Mouse (Mus musculus): ENCODE measurements around the gene Rem2. TPM values are rescaled to one million over a fixed set of nuclear protein-coding genes. Genes with fewer than 3 reads are reported as not detected.

Rem2 gene
- total RNA-seq (2021): 1 to 10 TPM; 7.0 to 7.7 TPM

GRCm38 (mm10) chr14:54475941-54476844 lies at the start of gene Rem2:
TSS of gene Rem2 (plus strand) at chr14:54476100.
- DNase-seq (ENCODE audit: low spot score in 2 of 2): peak; percentile 54 to 57

DNA sequence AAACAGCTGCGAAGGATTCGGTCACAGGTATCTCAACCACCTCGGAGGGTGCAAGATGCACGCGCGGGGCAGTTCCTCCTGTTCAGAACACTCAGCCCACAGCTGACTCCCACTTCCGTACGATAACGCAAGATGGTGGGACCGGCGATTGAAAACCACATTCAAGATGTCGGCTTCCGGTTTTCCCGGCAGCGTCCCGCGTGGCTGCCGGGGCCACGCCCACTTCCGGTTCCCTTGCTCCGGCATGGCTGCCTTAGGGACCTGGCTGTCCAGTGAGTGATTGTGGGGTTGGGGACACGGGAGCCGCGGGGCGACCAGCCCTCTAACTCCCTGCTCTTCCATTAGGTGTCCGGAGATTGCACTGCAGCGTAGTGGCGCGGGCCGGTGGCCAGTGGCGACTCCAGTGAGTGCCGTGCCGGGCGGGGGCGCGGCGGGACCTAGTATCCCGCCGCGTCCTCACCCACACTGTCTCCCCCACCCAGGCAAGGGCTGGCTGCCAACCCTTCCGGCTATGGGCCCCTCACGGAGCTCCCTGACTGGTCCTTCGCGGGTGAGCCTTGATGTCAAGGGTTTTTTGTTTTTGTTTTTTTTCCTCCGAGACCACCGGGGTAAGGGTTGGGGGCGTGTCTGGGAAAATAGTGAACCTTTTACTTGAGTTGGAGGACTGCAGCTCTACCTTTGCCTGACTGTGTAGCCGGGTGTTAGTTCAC lies 49.1 kb upstream of the Rem2 start, which contains the start of gene Mrpl52:
Gene Mrpl52, plus strand, starts transcription at position 221 of the 710 bp plus-strand sequence.
- intact Hi-C loops (cut with DNase I): loop anchor here (5.0 kb wide), 2 partner anchors 65 to 175 kb away; partner anchors contain the start of genes Abhd4 and Dad1
- peak; percentile 92 to 93 for DNase-seq (ENCODE audit: low spot score in 2 of 2)

More at GRCm38 (mm10) chr14:54475941-54476844, at the start of gene Rem2:
- intact Hi-C loops (cut with DNase I): no loop called here

GRCm38 (mm10) chr14:54427696-54428095 lies 48.2 kb upstream of the Rem2 start:
- DNase-seq (ENCODE audit: low spot score in 2 of 2): no peak
- intact Hi-C loops (cut with DNase I): loop anchor here (5.0 kb wide), 2 partner anchors 65 to 175 kb away; partner anchors contain the start of genes Abhd4 and Dad1

DNA sequence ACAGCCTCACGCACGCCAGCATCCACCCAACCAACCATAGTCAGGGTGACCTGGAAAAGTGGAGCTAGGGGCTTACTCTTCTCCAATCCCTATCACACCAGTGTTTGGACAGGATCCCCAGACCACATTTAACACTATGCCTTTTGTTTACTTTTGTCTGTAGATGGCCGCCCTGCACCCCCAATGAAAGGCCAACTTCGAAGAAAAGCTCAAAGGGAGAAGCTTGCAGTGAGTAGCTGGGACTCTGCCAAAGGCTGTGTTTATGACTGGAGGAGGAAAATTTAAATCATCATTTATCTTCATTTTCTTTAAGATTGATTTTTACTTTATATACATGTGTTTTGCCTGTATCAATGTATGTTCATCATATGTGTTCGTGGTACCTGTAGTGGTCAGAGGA lies 47.5 kb upstream of the Rem2 start:
- no peak for DNase-seq (ENCODE audit: low spot score in 2 of 2)
- intact Hi-C loops (cut with DNase I): loop anchor here (5.0 kb wide), 2 partner anchors 64 to 176 kb away; partner anchors contain the start of genes Abhd4 and Dad1

GRCm38 (mm10) chr14:54429332-54430093 lies 46.4 kb upstream of the Rem2 start:
- intact Hi-C loops (cut with DNase I): loop anchor here (5.0 kb wide), 2 partner anchors 63 to 177 kb away; partner anchors contain the start of genes Abhd4 and Dad1
- no peak for DNase-seq (ENCODE audit: low spot score in 2 of 2)

DNA sequence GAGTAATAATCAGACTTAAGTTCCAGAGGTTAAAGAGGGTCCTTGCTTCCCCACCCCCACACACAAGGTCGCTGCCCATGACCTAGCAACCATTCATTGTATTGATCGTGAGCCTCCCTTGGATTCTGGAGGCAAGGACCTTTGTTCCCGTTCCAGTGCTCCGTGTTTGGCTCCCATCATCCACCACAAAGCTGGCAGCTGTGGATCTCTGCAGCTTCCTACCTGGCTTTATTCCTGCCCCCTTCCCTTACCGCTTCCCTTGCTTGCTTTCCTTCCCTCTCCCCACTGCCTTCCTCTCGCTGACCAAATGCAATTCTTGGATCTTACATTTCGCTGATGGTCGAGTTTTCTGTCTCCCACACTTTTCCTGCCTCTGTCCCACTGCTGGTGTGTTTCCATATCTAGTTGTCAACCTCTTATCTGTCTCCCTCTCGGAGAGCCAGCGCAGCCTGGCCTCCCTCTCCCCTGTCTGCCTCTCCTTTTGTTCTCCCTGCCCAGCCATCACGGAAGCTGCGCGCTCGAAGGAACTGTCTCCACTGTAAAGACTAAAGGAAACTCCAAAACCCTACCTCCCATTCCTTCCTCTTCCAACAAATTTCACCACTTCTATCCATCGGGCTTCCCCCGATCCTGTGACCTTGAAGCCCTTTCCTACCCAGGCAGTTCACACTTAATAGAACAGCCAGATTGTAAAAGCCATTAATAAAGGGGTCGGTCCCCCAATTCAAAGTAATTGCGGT lies 45.3 kb upstream of the Rem2 start:
- intact Hi-C loops (cut with DNase I): no loop called here
- no peak for DNase-seq (ENCODE audit: low spot score in 2 of 2)

- peak; percentile 32 to 43 for DNase-seq (ENCODE audit: low spot score in 2 of 2)
- intact Hi-C loops (cut with DNase I): loop anchor here (2.0 kb wide), 1 partner anchor 17 kb away; no protein-coding TSS in a partner anchor
Observed at GRCm38 (mm10) chr14:54431334-54432077, 44.4 kb upstream of the Rem2 start, which contains the start of gene Mmp14. TSS of gene Mmp14 (plus strand) at chr14:54431612.

GRCm38 (mm10) chr14:54432078-54432836 lies 43.6 kb upstream of the Rem2 start:
- intact Hi-C loops (cut with DNase I): loop anchor here (2.0 kb wide), 1 partner anchor 17 kb away; no protein-coding TSS in a partner anchor
- DNase-seq (ENCODE audit: low spot score in 2 of 2): no peak

DNA sequence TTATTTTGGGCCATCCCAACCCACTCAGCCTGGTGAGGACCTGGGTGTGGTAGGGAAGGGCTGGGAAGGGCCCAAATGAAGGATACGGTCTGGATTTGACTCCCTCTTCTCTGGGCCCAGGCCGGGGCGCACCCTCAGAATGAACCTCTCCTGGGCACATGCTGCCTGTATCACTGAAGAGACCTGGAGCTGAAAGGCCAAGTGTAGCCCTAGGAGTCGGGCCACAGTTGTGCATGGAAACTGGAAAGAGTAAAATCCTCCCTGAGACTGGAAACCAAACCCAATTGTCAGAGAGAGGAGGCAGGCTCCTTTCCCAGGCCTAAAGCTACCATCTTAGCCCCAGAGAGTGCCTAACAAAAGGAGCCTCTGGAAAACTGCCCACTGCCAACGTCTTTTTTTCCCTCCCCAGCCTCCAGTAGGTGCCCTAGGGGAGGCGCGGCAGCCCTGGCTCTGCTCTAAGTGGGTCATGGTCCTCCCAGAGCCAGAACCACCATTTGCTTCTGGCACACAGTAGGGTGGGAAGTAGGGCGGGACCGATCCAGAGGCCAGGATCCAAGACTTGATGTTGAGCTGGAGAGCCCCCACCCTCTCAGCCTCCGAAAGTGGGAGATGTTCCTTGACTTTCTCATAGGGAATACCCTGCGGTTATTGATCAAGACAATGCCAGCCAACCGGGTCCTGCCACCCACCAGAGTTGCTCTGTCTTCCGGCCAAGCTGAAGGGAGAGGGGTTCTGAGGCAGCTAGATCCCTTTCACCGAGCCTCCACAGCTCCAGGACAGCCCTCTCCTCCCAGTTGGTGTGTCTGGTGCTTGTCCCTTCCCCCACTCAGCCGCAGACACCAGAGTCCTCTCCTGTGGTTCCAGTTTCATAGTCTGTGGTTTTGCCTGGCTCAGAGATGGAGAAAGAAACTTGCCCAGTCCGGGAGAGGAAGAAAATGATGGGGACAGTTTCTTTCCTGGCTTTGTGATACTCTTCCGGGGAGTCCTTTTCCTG lies 42.8 kb upstream of the Rem2 start:
- intact Hi-C loops (cut with DNase I): loop anchor here (2.0 kb wide), 1 partner anchor 16 kb away; no protein-coding TSS in a partner anchor
- DNase-seq (ENCODE audit: low spot score in 2 of 2): no peak

- DNase-seq (ENCODE audit: low spot score in 2 of 2): no peak
- intact Hi-C loops (cut with DNase I): loop anchor here (2.0 kb wide), 1 partner anchor 15 kb away; no protein-coding TSS in a partner anchor
Observed at GRCm38 (mm10) chr14:54433941-54434531, 41.9 kb upstream of the Rem2 start.

GRCm38 (mm10) chr14:54435194-54435918 lies 40.5 kb upstream of the Rem2 start:
- intact Hi-C loops (cut with DNase I): no loop called here
- DNase-seq (ENCODE audit: low spot score in 2 of 2): no peak

GRCm38 (mm10) chr14:54439155-54439554 lies 36.7 kb upstream of the Rem2 start:
- intact Hi-C loops (cut with DNase I): no loop called here
- no peak for DNase-seq (ENCODE audit: low spot score in 2 of 2)

DNA sequence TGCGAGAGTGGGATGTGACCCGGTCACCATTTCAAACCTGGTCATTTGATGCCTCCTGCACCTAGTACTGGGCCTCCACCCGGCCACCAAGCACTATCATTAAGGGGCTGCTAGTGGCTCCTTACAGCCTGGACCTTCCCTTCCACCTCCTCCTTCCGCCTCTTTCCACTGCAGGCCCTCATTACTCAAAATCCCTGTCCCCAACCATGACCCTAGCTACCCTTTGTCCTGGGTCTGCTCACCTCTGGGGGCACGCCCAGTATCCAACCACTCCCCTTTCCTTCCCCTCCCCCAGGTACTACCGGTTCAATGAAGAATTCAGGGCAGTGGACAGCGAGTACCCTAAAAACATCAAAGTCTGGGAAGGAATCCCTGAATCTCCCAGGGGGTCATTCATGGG lies 36.3 kb upstream of the Rem2 start:
- intact Hi-C loops (cut with DNase I): no loop called here
- no peak for DNase-seq (ENCODE audit: low spot score in 2 of 2)

DNA sequence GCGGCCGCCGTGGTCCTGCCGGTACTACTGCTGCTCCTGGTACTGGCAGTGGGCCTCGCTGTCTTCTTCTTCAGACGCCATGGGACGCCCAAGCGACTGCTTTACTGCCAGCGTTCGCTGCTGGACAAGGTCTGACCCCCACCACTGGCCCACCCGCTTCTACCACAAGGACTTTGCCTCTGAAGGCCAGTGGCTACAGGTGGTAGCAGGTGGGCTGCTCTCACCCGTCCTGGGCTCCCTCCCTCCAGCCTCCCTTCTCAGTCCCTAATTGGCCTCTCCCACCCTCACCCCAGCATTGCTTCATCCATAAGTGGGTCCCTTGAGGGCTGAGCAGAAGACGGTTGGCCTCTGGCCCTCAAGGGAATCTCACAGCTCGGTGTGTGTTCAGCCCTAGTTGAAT lies 35.4 kb upstream of the Rem2 start:
- no peak for DNase-seq (ENCODE audit: low spot score in 2 of 2)
- intact Hi-C loops (cut with DNase I): no loop called here

- intact Hi-C loops (cut with DNase I): no loop called here
- no peak for DNase-seq (ENCODE audit: low spot score in 2 of 2)
Observed at GRCm38 (mm10) chr14:54441365-54441764, 34.5 kb upstream of the Rem2 start.
